Mouse (Mus musculus) brain, embryonic 14.5 days (tissue): ENCODE data around the gene Xylt1.

Experiments
- CTCF ChIP-seq: fragments of 200-500 bp; IDR thresholded peaks from 2 replicates; pipeline ENCODE4 v1.5.1; 2012; ENCODE audit warnings: inconsistent platforms, mild to moderate bottlenecking, moderate library complexity, borderline replicate concordance; ENCODE audit not compliant: insufficient read depth, insufficient read length; ENCODE audit errors: extremely low read depth
- POLR2A ChIP-seq: fragments of 200-500 bp; IDR thresholded peaks from 2 replicates; pipeline ENCODE4 v1.6.1; 2012; ENCODE audit warnings: mild to moderate bottlenecking, inconsistent platforms, borderline replicate concordance; ENCODE audit not compliant: poor library complexity, insufficient read depth, insufficient read length, severe bottlenecking; ENCODE audit errors: extremely low read depth

DNA sequence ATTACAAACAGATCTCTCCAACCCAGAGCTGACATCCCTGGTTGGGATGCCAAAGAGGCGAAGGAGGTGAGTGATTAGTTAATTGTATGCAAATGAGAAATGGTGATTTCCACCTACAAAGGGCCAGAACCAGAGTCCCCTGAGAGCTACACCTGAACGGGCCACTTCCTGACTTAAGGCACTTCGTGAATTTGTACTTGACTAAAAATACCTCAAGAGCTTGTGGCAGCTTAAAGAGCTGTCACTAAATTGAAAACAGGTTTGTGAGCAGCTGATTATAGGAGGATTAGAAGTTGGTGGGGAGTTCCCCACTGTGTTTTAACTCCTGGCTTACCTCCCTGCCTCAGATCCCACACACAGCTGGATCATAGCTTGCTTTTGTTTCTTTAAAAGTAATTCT is 64.7 kb downstream of the Xylt1 start:
- TF ChIP-seq CTCF (no peak), POLR2A (no peak)
